Mouse (Mus musculus) spleen, postnatal 14 days (tissue): ENCODE measurements around the gene Wnt5b.

Experiments used
- DNase-seq, 2 experiments: peaks; one replicate each; pipeline ENCODE4 v3.0.0; 2021 to 2022; ENCODE audit warnings: low spot score in 2 of 2

Wnt5b gene

GRCm38 (mm10) chr6:119386821-119387220 lies 157.3 kb downstream of the Wnt5b start:
- no peak for DNase-seq

GRCm38 (mm10) chr6:119386421-119386820 lies 157.7 kb downstream of the Wnt5b start:
- no peak for DNase-seq

DNA sequence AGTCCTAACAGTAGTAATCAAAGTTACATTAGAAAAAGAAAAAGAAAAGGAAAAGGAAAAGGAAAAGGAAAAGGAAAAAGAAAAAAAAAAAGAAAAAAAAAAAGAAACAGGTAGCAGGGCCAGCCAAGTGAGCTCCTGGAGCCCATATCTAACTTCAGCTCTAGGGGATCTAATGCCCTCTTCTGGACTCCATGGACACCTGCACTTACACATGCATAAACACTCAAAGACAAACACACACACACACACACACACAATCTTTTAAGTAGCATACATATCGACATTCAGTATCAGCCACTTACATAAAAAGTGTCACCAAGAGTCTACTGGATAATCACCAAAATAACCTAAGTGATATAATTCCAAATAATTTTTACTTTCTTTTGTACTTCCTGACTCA lies 158.5 kb downstream of the Wnt5b start:
- no peak for DNase-seq
